Mouse (Mus musculus) cerebellum, adult 11-12 months (tissue): ENCODE data around the gene Cpsf4l.

Experiments
- DNase-seq: peaks from one replicate; pipeline ENCODE4 v3.0.0; 2022

Cpsf4l gene

DNA sequence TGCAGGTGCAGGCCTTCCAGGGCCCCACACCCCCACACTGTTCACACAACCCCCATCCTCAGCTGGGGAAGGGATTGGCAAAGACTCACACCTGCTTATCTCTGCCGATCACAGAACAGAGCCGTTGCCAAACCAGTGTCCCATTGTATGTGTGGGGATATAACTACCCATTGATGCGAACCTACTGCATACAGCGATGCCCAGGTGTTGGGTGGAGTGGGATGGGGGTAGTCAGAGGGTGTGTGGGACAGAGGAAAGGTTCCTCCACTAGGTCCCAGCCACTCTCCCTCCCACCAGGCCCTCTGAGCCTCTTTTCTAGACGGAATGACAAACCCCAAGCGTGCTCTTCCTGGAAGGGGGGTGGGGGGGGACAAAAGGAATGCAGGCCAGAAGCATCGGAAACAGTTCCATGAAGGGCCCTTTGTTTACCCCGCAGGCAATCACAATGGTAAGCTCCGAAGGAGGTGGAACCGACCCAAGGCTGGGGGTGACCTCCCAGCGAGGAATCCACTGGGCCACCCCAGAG, at the start of gene Cpsf4l:
Cpsf4l (minus strand) TSS at position 287 of the 526 bp plus-strand sequence.
- no peak for DNase-seq

DNA sequence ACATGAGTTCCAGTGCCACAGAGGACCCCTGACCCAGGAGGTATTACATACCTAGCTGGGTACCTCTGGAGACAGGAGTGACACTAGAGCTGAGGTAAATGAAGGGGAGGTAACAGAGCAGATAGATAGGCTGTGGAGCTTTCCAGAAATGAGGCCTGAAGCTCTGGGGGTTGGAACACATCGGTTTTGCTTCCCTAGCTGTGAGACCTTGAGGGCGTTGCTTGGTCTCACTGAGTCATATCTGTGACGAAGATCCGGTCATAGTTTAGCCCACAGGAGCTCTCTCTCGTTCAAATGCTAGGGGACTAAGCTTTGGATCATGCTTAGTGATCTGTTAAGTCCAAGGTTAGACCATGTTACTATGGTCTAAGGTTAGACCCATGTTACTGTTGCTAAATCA, 49.0 kb upstream of the Cpsf4l start:
- no peak for DNase-seq

DNA sequence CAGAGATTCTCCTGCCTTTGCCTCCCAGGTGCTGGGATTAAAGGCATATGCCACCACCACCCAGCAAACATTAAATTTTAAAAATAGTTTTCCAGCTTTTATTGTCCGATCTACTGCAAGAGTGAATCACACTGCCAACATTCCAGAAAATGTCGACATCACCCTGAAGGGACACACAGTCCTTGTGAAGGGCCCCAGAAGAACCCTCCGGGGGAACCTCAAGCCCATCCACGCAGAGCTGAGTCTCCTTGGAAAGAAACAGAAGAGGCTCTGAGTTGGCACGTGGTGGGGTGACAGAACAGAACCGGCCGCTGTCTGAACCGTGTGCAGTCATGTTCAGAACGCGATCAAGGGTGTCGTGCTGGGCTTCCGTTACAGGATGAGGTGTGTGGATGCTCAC, 46.8 kb upstream of the Cpsf4l start:
- no peak for DNase-seq

DNA sequence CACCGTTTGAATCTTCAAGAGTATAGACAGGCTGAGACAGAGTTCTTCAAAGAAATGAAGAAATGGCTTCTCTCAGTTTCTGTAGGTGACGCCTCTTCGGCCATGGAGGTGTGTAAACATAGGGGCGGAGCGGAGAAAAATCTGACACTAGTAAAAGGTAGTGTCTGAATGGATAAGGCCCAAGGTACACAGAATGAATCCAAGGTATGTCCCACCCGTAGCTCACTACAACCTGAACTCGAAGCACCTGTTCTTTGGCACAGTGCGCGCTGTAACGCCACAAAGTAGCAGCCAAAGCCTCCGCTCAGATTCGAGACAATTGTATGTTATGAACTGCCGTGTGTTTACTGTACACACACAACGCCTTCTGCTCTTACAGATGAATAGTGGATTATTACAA, 46.1 kb upstream of the Cpsf4l start:
- DNase-seq, result no peak

DNA sequence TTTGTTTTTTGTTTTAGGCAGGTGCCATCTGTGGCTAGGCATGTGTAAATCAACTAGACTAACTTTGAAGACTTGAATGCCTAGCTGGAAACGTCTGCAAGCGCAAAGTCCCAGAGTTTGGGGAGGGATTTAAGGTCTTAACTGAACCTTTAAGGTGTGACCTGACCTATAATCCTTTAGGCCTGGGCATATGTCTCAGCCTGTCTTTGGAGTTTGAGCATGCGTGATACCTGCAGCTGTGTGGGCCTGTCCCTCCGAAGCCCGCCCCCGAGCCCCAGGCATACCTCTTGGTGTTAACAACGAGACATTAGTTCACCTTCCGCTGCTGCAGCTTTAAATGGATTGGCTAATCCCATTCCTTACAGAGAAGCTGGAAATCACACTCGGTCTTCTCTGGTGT, 45.0 kb upstream of the Cpsf4l start:
- no peak for DNase-seq

DNA sequence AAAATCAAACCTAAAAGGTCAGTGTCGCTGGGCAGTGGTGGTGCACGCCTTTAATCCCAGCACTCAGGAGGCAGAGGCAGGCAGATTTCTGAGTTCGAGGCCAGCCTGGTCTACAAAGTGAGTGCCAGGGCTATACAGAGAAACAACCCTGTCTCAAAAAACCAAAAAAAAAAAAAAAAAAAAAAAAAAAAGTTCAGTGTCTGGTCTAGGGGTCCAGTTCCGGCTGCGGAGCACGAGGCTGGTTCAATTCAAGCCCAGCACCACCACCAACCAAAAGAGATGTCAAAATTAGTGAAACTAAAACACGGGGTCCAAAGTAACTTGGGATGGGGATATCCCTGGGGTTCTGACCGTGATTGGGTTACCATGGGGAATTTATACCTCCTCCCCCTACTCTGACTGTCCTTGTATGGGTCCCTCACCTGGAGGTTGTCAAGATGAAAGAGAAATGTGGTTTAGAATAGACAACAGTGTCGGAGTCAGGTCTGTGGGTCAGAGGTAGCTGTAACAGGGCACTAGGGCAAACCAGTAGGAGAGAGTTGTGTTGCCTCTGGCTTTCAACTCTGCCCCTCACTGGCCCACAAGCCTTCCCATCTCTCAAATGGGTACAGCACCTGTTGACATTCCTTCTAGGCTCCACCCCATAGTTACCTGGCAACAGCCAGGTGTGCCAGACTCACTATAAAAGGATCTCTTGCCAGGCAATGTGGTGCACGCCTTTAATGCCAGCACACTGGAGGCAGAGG, 43.0 kb upstream of the Cpsf4l start:
- no peak for DNase-seq

DNA sequence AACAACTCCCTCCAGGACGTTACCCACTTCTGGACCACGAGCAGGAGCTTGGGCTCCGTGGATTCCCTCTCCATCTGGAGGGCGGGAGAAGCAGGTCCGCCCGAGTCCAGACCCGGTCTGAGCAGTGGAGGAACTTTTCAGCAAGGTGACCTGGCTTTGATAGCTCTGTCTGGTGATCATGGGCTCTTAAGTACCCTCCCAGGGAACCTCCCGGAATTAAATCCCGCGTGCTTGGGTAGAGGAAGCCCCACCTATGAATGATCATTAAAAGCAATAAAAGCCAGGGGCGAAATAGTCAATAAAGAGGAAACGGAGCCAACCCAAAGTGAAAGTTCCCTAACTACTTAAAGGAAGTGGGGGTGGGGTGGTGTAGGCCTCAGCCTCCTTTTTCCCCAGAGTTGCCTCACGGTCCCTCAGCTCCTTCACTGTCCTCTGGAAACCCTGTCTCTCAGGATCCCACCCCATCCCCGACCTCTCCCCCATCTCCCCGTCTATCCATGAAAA, 42.4 kb upstream of the Cpsf4l start:
- DNase-seq, result no peak

DNA sequence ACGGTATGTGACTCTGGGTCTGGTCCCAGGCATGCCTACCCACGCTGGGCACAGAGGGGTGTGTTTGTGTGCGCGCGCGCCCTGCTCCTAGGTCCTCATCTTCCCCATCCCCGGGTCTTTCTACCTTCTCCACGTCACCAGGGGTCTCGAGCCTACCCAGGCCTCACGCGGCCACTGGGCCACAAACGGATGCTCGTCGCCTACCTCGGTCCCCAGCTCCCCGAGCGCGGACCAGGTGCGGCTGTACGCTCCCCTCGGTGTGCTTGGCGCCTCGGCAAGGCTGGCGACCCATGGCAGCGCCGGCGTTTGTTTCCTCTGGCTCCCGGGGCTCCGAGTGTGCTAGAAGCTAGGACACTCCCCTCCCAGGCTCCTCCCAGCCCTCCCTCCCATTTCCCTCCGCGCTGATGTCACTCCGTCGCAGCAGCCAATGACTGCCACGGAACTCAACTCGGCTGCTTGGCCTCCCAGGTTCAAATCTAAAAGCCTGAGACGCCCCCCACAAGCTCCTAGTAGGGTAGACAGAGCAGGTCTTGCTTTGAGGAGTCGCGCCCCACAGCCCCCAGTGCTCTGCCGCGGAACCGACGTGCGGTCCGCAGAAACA, 41.8 kb upstream of the Cpsf4l start, which contains the start of gene Cdc42ep4:
Cdc42ep4 (minus strand) TSS at position 398 of the 601 bp plus-strand sequence.
- DNase-seq, result peak; percentile 44

DNA sequence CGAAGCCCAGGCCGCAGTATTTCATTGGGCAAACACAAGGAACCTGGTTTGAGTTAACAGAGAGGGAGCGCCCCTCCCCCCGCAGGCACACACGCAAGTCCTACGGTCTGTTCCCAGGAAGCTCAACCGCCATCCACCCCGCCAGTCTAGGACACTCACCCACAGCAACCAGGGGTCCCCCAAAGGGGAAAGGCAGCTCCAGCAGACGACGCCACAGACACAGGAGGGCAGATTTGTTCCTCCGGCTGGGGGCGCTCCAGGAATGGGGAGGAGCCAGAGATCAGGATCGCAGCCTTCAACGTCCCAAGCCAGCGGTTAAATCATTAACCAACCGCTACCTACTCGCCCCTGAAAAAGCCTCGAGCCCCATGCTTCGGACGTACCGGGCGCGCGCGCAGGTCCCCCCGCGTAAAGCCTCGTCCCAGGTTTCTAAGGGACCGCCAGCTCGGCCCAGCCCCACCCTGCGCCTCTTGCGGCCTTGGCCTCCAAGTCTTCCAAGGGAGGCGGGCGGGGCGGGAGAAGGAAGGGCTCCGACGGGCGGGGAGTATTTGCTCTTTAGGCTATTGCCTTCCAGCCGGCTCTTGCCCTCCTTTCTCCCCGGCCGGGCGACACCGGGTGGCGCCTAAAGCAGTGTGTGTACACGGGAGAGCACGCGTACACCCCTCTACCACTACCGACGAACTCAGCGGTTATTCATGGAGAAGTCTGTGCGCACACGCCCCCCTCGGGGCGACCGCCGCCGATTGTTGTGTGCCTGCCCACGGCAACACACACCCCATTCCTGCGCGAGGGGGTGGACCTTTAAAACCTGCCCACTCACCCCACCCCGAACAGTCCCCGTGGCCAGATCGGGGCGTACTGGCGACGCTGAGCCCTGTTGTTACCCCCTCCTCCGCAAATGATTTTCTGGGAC, 41.0 kb upstream of the Cpsf4l start:
- peak; percentile 28 for DNase-seq

DNA sequence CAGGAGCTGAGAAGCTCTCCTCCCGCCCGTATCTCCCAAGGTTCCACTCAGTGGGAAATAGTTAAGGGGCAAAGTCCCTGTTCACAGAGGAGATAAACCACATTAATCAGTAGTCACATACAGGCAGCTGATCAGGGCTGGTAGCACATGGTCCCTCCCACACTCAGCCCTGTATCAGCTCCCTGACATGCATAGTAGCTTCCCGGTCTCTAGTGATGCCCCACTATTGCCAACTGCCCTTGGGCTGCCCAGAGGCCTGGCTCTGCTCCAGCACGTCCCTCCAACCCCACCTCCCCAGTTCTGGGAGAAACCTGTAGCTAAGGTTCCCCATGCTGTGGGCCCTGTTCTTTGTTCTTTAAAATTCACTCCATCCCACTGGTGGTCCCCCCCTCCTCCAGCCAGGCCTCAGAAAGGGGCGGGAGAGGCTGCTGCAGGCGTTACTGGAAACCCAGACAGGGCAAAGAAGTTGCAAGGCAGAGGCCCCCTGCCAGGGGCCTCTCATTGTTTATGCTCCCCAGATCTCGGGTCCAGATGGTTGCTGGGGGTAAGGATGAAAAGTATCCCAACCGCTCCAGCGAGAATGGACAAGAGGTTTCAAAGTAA, 40.0 kb upstream of the Cpsf4l start:
- DNase-seq, result no peak

DNA sequence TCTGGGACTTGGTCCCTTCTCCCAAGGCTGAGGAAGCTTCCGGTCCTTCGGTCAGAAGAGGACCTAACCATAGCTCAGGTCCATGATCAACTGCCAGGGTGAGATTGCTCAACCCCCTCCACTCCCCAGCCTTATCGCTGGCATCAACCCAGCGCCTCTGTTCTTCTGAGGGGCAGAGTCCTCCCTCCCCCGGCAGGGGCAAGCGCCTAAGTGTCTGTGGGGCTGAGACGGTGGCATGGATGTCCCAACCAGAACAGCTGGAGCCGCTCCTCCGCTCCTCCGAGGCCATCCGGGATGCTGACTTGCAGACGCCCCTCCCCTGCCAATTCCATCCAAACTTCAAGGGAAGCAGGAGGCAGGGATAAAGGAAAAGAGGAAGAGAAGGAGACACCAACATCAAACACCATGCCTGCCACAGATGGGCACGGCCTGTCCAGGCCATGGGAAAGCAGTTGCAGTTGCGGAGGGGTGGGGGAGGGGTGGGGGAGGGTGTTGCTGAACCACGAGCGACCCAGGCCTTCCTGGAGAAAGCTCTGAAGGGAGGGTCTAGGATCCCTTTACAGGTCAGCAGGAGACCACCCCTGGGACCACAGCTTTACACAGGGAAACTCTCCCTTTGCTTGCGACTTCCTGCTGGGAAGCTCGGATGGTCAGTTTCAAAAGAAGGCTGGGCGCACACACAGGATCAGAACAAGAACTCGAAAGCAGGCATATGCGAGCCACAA, 39.1 kb upstream of the Cpsf4l start:
- no peak for DNase-seq

DNA sequence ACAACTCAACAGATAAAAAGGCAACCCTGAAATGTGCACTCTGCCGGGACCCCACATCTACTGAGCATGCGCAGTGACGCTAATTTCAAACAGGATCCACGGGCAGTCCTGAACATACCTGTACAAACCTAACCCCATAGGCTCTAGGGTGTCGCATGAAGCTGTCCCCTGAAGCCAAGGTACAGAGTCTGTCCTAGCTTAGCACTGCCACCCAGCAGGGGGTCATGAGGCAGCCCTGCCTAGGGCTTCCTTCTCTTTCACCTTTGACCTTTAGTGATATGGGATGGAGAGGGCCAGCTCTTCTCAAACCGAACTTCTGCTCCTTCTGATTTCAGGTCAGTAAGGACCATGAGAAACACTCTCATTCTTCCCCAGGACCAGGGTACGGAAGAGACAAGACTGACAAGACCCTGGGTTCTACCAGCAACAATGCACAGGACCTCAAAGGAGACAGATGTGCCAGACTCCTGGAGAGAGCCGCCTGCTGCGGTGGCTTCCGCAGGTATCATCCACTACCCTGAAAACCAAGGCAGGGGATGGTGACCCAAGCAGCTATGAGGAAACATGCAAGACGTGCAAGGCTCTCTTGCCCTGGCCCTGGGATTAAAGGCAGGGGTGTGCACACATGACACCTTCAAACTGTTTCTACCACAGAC, 38.0 kb upstream of the Cpsf4l start:
- no peak for DNase-seq

DNA sequence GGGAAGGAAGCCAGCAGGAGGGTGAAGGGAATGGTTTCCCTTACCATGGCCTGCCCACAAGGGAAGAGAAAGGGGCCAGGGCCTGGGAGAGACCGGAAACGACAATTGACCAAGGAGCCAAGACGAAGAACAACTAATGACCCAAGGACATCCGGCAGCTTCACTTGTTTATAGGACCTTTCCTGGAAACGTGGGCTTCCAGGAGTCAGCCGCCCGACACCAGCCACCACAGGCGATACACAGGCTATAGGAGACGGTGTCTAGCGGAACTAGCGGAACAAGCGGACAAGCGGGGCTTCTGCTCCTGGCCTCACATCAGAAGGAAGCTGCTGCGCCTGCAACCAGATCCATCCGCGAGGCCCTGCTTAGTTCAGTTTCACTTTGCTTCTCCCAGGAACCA, 37.2 kb upstream of the Cpsf4l start:
- no peak for DNase-seq

DNA sequence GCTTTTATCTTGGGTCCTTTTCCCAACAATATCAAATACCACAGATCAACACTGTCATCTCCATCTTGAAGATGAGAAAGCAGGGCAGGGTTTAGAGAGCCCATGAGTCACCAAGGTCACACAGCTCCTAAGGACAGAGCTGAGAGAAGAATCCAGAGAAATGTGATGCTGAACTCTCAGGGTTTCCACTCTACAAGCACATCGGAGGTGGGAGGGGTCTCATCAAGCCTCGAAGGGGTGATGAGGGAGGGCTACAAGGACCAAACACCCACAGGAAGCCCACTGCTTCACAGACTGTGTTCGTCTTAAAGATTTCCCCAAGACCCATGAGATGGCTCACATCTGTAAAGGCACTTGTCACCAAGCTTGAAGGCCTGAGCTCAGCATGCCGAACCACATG, 36.1 kb upstream of the Cpsf4l start:
- DNase-seq, result no peak

DNA sequence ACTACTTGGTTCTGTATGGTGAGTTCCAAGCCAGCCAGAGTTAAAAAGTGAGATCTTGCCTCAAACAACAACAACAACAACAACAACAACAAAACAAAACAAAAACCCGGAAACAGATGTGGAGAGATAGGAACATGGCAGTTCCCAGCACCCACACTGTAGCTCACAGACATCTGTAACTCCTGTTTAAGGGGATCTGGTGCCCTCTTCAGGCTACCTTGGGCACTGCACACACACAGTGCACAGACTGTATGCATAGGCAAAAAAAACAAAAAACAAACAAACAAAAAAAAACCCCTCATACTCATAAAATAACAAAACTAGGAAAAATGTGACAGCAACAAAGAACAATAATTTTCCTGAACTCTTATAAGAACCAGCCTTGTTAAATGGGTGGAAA, 33.2 kb upstream of the Cpsf4l start:
- DNase-seq, result no peak

DNA sequence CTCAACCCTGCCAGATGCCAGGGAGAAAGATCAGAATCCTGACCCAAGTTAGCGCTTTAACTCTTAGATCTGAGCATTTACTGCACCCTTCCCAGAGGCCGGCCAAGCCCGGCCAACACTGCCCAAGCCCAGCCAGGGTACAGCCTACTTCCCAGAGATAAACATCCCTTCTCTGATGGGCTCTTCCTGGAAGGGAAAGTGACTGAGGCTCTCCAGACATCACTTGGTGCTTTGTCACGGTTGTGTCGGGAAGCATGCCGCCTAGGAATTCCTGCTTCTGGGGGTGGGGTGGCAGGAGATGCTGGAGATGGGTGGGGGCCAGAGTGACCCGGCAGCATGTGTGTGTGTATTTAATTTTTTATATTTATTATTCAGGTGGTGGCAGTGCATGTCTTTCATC, 30.3 kb upstream of the Cpsf4l start:
- no peak for DNase-seq

DNA sequence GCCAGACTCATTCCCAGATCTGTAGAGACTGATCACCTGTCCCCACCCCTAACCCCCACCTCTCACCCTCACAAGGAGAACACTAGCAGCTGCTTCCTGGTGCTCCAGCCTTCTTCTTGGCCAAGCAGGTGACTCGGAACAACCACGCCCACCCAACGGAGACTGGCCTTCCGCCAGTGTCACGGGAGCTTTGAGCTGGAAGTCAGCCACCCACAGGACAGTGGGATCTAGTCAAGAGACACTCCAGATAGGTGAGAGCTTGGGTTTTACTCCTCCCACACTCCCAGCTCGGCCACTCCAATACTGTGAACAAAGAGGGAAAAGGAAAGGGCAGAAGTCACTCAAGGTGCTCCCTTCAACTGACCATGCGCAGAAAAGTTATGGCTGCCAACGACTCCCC, 29.4 kb upstream of the Cpsf4l start:
- DNase-seq, result no peak

DNA sequence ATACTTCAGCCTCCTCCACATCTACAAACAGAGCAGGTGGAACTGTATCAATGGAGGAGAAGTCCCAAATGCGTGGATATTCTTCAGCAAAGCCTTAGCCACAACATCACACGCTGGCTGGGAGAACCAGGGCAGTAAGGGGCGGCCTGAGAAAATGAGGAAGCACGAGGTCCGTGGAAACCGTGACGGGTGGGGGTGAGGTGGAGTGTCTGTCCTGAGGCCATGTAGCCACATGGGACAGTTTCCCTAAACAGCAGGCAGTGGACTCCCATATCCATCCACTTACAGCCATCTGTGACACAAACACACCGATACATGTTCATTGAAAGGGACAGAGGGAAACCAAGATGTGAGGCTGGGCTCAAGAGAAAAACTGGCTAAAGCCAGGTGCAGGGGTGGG, 28.1 kb upstream of the Cpsf4l start:
- no peak for DNase-seq

DNA sequence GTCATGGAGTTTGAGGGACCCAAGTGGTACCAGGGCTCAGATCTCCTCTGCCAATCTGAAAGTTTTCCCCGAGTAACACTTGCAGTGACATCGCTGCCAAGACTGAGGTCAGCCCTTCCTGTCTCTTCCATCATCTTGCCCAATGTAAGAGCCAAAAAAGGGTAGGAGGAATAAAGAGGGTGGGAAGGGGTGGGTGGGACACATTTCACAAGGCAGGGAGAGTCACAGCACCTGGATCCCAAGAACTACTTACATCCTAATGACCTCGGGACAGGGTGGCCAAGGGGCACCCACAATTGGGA, 27.7 kb upstream of the Cpsf4l start:
- DNase-seq, result no peak

DNA sequence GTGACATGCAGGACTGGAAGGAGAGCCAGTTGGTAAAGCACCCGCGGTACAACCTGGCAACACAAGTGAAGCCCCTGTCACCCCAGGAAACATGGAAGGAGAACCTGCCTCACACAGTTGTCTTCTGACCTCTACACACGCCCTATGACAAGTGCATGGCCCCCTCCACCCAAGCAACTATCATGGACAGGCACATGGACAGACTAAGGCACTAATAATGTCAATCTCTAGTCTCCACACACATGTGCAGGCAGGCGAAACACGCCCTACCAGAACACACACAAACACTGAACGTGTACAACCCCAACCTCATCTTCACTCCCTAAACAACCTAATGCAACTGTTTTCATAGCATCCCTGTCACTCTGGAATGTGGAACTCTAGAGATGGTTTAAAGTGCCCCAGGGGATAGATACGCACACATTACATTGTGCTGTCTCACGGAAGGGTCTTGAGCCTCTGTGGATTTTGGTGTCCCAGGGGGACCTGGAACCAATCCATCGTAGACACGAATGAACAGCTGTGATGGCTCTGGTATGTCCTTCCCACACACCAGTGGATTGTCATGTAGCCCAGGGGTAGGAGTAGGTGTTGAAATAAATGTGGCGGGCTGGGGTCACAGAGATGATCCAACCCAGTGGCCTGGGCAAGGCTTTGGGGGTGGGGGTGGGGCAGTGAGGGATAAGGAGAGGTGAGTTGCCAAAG, 27.2 kb upstream of the Cpsf4l start:
- no peak for DNase-seq

DNA sequence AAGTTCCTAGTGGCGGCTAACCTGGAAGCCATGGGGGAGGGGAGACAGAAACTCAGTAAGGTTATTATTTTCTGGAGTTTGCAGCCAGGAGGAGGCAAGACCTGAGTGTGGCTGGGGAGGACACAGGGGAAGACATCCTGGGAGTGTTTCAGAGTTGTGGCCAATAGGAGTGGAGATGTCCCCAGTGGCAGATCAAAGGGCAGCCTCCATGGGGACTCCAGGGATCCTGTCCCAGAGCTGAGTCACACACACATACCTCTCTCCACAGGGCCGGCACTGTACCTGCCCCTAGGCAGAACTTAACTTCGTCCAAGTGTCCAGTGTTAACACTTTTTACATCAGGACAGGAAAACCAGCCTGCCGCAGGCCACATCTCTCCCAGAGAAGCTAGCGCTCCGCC, 25.3 kb upstream of the Cpsf4l start:
- DNase-seq, result no peak
